Mouse (Mus musculus) lung, adult 2 months (tissue): ENCODE results near the gene Ltc4s.

ENCODE experiments used
- CTCF ChIP-seq: fragments of 200-500 bp; IDR thresholded peaks from 2 replicates; pipeline ENCODE4 v1.5.1; 2011; ENCODE audit warnings: mild to moderate bottlenecking, low read length, control low read depth; ENCODE audit not compliant: insufficient read depth
- POLR2A ChIP-seq: fragments of 200-500 bp; IDR thresholded peaks from 2 replicates; pipeline ENCODE4 v1.6.1; 2011; ENCODE audit warnings: low read depth, mild to moderate bottlenecking, control low read depth, low read length, borderline replicate concordance; ENCODE audit errors: extremely low read depth

DNA sequence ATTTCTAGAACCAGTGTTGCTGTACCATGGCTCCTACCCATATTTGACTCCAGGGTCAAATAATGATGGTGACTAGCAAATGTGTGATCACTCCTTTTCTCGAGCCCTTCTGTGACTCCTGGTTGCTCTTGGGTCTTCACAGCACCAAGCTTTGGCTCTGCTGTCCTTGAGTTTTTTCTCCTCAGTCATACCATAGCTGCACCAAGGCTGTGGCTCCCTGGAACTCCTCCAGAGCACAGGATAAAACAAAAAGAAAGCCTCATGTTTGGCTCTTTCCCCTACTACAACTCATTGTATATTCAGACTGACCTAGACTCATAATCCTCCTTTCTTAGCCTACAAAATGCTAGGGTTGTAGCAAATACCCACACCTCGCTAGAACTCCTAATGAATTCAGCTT, 34.4 kb upstream of the Ltc4s start:
- TF ChIP-seq POLR2A (no peak), CTCF (no peak)
